Mouse (Mus musculus): ENCODE results near the gene Xndc1. TPM values are rescaled to one million over a fixed set of nuclear protein-coding genes. Genes with fewer than 3 reads are reported as not detected.
"Not testable (repeated sequence)": the region's sequence is repeated elsewhere in the genome, so short reads cannot be mapped to it uniquely, and the experiment has no call there.

Xndc1 gene
- 10 to 100 TPM; 22.4 to 27.0 TPM for total RNA-seq (2021)
- long read RNA-seq, partial matches to known transcripts, result 0 of 1 reads
- long read RNA-seq, other reads (novel, unspliced or antisense), result 0 of 1 reads

- peak; percentile 92 to 95 for DNase-seq (ENCODE audit: low spot score in 2 of 2)
Observed at GRCm38 (mm10) chr7:102065046-102065891, at the start of gene Xndc1, which contains the start of the genes Rnf121 and Xntrpc. Xndc1 (plus strand) TSS chr7:102065511. Rnf121 (minus strand) TSS chr7:102065469. Xntrpc (plus strand) TSS chr7:102065713.

DNA sequence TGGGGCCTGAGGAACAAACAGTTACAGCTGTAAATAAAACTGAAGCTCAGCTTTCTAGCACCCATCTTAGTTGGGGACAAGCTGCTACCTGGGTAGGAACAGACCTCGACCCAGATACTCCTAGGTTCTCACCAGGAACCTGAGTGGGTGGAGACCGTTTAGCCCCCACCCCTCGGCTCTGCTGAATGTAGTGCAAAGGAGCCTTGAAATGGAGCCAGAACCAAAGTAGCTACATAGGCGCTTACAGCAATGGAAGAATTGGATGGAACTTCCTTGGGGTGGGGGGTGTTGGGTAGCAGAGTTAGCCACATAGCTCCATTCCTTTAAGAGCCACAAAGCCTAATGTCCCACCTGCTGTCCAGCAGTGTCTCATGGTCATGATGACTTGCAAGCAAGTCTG, 48.4 kb upstream of the Xndc1 start:
- DNase-seq (ENCODE audit: low spot score in 2 of 2), result no peak

GRCm38 (mm10) chr7:102017452-102017851, 47.9 kb upstream of the Xndc1 start:
- no peak for DNase-seq (ENCODE audit: low spot score in 2 of 2)

GRCm38 (mm10) chr7:102018034-102018433, 47.3 kb upstream of the Xndc1 start:
- no peak for DNase-seq (ENCODE audit: low spot score in 2 of 2)

DNA sequence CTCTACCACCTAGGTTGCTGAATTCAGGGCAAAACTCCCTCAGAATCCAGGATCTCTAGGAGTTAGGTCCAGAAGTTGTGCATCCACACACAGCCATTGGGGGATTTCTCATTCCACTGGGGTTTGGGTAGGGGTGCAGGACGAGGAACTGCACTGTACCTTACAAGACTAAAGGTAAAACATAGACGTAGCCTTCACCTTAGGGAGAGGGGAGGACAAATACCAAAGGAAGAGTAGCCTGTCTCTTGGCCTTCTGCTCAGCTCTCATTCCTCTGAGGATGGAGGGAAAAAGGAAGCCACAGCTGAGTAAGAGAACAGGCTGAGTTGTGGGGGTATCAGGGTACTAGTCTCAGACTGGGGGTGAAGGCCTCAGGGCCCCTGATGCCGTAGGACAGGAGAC, 46.7 kb upstream of the Xndc1 start, which contains the start of gene Il18bp:
Gene Il18bp (minus strand): TSS at position 101 of the 400 bp plus-strand sequence.
- DNase-seq (ENCODE audit: low spot score in 2 of 2), result no peak

DNA sequence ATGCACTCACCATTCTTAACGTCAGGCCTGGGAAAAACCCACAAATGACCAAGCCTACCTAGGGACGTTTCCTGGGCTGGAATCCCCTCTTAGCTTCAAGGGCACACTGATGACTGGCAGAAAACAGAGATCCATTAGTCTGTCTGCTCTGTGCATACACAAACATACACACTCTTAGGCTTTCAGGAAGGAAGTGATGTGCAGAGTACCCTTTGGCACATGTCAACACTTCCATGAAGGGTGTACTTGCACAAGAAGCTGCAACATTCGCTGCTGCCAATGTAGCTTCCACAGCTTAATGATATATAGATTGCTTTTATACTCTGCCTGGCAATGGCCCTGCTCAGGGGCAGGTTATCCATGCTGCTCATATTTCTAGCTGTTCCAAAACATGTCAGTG, 45.9 kb upstream of the Xndc1 start:
- no peak for DNase-seq (ENCODE audit: low spot score in 2 of 2)

DNA sequence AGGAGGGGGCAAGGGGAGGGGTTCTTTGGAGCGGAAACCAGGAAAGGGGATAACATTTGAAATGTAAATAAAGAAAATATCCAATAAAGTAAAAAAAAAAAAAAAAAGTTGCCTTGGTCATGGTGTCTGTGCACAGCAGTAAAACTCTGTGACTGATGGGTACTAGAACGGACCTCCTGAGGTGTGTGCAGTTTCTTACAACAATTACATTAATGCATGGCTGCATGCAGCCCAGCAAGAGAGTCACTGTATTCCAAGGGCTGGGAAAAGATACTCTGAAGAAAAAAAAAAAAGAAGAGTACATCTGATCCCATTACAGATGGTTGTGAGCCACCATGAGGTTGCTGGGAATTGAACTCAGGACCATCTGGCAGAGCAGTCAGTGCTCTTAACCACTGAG, 44.4 kb upstream of the Xndc1 start:
- DNase-seq (ENCODE audit: low spot score in 2 of 2), result not testable (repeated sequence)

GRCm38 (mm10) chr7:102023821-102024220, 41.5 kb upstream of the Xndc1 start:
- no peak for DNase-seq (ENCODE audit: low spot score in 2 of 2)

- DNase-seq (ENCODE audit: low spot score in 2 of 2), result no peak
Observed at GRCm38 (mm10) chr7:102025187-102026119, 39.9 kb upstream of the Xndc1 start.

- DNase-seq (ENCODE audit: low spot score in 2 of 2), result no peak
Observed at GRCm38 (mm10) chr7:102034904-102035303, 30.4 kb upstream of the Xndc1 start.

GRCm38 (mm10) chr7:102035534-102035933, 29.8 kb upstream of the Xndc1 start:
- DNase-seq (ENCODE audit: low spot score in 2 of 2), result no peak

GRCm38 (mm10) chr7:102037318-102037717, 28.0 kb upstream of the Xndc1 start:
- no peak for DNase-seq (ENCODE audit: low spot score in 2 of 2)

DNA sequence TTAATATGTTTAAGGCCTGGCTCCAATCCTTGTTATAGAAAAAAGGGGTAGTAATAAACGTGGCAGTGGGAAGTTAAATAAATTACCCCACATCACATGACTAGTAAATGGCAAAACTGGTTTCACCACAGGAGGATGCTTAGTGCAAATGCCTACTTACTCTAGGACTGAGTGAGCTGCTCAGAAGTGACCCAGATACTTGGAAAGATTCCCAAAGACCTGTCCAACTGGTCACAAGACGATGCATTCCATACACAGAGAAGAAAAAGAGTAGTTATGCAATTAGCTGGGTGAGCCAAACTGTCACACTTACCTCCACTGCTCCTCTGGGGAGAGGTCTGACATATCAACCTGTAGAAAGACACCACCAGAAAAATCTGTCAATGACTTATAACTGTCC, 23.0 kb upstream of the Xndc1 start:
- no peak for DNase-seq (ENCODE audit: low spot score in 2 of 2)

DNA sequence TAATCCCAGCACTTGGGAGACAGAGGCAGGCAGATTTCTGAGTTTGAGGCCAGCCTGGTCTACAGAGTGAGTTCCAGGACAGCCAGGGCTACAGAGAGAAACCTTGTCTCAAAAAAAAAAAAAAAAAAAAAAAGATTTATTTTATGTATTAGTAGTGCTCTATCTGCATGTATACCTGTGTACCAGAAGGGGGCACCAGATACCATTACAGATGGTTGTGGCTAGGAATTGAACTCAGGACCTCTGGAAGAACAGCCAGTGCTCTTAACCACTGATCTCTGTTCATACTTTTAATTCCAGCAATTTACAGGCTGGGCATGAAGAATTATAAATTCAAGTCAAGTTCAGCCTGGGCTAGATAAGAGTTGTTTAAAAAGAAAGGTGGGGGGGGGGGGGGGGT, 16.8 kb upstream of the Xndc1 start:
- not testable (repeated sequence) for DNase-seq (ENCODE audit: low spot score in 2 of 2)

DNA sequence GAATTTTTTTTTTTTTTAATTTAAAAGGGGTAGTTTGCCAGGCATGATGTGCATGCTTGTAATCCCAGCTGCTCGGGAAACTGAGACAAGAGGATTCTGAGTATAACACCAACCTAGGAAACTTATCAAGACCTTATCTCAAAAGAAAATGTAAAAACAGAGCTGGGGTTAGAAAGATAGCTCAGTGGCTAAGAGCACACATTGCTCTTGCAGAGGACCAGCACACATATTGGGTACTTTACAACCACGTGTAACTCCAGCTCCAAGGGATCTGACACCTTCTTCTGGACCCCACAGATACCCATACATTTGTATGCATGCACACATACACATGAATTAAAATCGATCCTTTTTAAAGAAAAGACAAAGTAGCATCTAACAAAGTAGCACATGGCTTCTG, 4.0 kb upstream of the Xndc1 start:
- DNase-seq (ENCODE audit: low spot score in 2 of 2), result no peak

GRCm38 (mm10) chr7:102062203-102062602, 3.1 kb upstream of the Xndc1 start:
- no peak for DNase-seq (ENCODE audit: low spot score in 2 of 2)

- no peak for DNase-seq (ENCODE audit: low spot score in 2 of 2)
Observed at GRCm38 (mm10) chr7:102063891-102064290, 1.4 kb upstream of the Xndc1 start.

DNA sequence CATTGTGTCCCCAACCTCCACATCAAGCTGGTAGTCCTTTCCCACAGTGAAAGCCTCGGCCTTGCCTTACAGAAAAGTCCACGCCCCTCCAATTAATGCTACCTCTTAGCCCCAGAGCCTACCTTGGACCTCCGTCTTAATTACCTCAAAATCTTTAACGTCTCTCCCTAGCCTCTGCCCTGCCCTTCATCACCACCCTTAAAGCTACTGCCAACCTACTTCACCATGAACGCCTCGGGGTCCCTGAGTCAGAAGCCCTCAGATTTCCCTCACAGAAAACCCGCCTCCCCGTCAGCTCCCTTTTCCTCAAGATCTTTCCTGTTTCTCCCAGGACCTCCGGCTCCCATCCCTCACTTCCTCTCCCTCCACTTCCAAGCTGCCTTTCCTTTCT, 661 bp upstream of the Xndc1 start:
- DNase-seq (ENCODE audit: low spot score in 2 of 2), result peak in 1 of 2 experiments; percentile 25

GRCm38 (mm10) chr7:102066363-102066762, 1.1 kb downstream of the Xndc1 start:
- DNase-seq (ENCODE audit: low spot score in 2 of 2), result no peak

DNA sequence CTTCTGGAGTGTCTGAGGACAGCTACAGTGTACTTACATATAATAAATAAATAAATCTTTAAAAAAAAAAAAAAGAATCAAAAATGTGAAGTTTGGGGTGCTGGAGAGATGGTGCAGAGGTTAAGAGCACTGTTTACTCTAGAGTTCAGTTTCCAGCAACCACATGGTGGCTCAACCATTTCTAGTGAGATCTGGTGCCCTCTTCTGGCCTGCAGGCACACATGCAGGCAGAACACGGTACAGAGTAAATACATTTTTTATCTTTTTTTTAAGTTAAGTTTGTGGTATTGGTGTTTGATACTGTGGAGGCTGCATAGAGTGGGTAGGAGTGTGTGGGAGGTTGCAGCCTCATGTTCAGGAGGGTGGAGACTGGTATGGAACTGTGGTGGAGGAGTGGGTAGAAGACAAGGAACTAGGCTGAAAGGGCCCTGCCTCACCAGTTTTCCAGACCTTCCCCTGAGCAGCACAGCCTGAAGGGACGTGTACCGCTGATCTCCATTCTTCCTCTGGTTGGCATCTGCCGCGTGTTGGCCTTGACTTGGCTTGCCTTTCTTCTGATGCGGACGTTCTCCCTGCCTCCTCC, 11.5 kb downstream of the Xndc1 start:
- DNase-seq (ENCODE audit: low spot score in 2 of 2), result peak in 1 of 2 experiments; percentile 19

- peak in 1 of 2 experiments; percentile 49 for DNase-seq (ENCODE audit: low spot score in 2 of 2)
Observed at GRCm38 (mm10) chr7:102078517-102078916, 13.2 kb downstream of the Xndc1 start.
